Mouse (Mus musculus): ENCODE results near the gene Zdhhc7. TPM values are rescaled to one million over a fixed set of nuclear protein-coding genes. Genes with fewer than 3 reads are reported as not detected.

Gene Zdhhc7
- total and polyA plus RNA-seq, 3 experiments: 18.3 to 26.3 (median 23.7) TPM

DNA sequence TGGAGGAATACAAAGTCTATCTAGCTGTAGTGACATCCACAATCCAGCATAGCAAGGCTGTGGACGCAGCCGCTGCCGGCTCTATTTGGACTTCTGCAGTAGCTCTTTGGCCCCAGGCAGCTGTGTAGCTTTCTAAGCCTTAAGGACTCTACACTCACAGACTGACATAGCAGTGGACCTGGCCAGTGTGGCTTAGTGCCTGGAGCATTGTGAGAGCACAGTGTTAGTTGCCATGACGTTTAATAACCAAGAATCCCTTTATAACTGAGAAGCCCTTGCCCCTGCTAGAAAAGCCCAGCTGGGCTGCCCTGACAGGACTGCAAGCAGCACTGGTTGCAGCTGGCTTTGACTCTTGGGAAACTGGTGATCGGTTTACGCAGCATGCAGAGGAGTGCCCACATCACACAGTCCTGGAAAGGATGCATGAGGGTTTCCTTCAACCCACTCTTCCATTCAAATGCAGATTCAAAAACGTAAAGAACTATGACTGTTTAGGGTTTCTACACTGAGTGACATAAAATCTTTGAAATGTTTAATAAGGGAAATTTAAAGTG is 23.6 kb upstream of the Zdhhc7 start:
- Histone ChIP-seq H3K27ac (ENCODE audit: insufficient read depth, low read depth) (no peak overlapping the region), H3K9me3 (replicated peaks; ENCODE audit: low read length) (peaks cover 8% of the 10 kb centered on the region), H3K9ac (ENCODE audit: insufficient read depth, low read depth) (no peak overlapping the region), H3K79me2 (replicated peaks; ENCODE audit: control insufficient read depth, extremely low read depth, insufficient read depth, poor library complexity, severe bottlenecking) (no peaks in the 10 kb centered on the region), H3K4me2 (ENCODE audit: insufficient read depth, low read depth, poor library complexity, severe bottlenecking) (no peak overlapping the region), H3K4me1 (ENCODE audit: control insufficient read depth in 1 of 2, insufficient read depth in 2 of 2) (peaks cover 4 to 10% of the 10 kb centered on the region in 2 experiments), H3K4me3 (replicated peaks in 1 of 3; ENCODE audit: low read depth in 2 of 3, low read length in 2 of 3, poor library complexity in 1 of 3) (no peak overlapping the region), H3K36me3 (replicated peaks in 1 of 2; ENCODE audit: control insufficient read depth in 1 of 2, insufficient read depth in 1 of 2, low read length in 1 of 2) (no peaks in the 10 kb centered on the region), H3K27me3 (replicated peaks) (peaks cover 86% of the 10 kb centered on the region)
- in situ Hi-C loops (cut with MboI; ENCODE audit: low pct_ligation_motif_present, low pct_unique_long_range_greater_than_20kb, low sequenced_read_pairs): no loop called here
- dilution Hi-C loops (cut with MboI; ENCODE audit: extremely low pct_ligation_motif_present, extremely low pct_unique_long_range_greater_than_20kb, low sequenced_read_pairs): no loop called here
- no peak for DNase-seq (ENCODE audit: extremely low read depth)
- TF ChIP-seq USF1 (IDR thresholded peaks at IDR 0.05; ENCODE audit: low read depth, low read length) (no peak), UBTF (IDR thresholded peaks at IDR 0.05; ENCODE audit: low read depth, low read length) (no peak), TCF12 (IDR thresholded peaks at IDR 0.05; ENCODE audit: low read depth, low read length) (no peak)

DNA sequence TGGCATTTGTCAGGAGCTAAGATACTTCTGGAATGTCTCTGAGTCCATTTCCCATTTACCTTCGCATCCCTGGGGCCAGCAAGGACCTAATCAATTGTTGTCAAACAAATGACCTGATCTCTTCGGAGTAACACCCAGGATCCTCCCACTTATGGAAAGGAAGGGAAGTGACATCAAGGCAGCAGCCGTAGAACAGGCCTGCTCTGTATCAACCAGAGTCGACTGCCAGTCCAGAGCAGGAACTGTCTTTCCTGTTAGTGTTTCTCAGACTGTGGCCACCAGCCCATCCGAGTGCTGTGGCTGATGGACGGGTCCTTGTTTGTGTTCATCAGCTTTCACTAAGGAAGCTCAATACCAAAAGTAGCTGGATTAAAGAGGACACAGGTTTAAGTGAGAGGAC is 23.0 kb upstream of the Zdhhc7 start:
- H3K27ac ChIP-seq (ENCODE audit: insufficient read depth, low read depth): no peak overlapping the region

GRCm38 (mm10) chr8:120120951-120121350 is 19.7 kb upstream of the Zdhhc7 start:
- no peak overlapping the region for H3K4me3 ChIP-seq (replicated peaks in 1 of 3; ENCODE audit: low read depth in 2 of 3, low read length in 2 of 3, poor library complexity in 1 of 3)
- H3K9me3 ChIP-seq (replicated peaks; ENCODE audit: low read length): peaks cover 3% of the 10 kb centered on the region
- H3K36me3 ChIP-seq (replicated peaks in 1 of 2; ENCODE audit: control insufficient read depth in 1 of 2, insufficient read depth in 1 of 2, low read length in 1 of 2): no peaks in the 10 kb centered on the region
- peaks cover 89% of the 10 kb centered on the region for H3K27me3 ChIP-seq (replicated peaks)
- dilution Hi-C loops (cut with MboI; ENCODE audit: extremely low pct_ligation_motif_present, extremely low pct_unique_long_range_greater_than_20kb, low sequenced_read_pairs) (no loop called here), in situ Hi-C loops (cut with MboI; ENCODE audit: low pct_ligation_motif_present, low pct_unique_long_range_greater_than_20kb, low sequenced_read_pairs) (no loop called here)
- H3K79me2 ChIP-seq (replicated peaks; ENCODE audit: control insufficient read depth, extremely low read depth, insufficient read depth, poor library complexity, severe bottlenecking): no peaks in the 10 kb centered on the region
- H3K4me2 ChIP-seq (ENCODE audit: insufficient read depth, low read depth, poor library complexity, severe bottlenecking): no peak overlapping the region
- H3K4me1 ChIP-seq (ENCODE audit: control insufficient read depth in 1 of 2, insufficient read depth in 2 of 2): peaks cover 7 to 20% of the 10 kb centered on the region in 2 experiments
- H3K27ac ChIP-seq (ENCODE audit: insufficient read depth, low read depth): no peak overlapping the region
- no peak overlapping the region for H3K9ac ChIP-seq (ENCODE audit: insufficient read depth, low read depth)
- TF ChIP-seq IRF4 (IDR thresholded peaks at IDR 0.05; ENCODE audit: low read depth, low read length): no peak
- no peak for TF ChIP-seq E2F4 (IDR thresholded peaks at IDR 0.05; ENCODE audit: insufficient replicate concordance, low read depth, low read length)
- TF ChIP-seq SIN3A (IDR thresholded peaks at IDR 0.05; ENCODE audit: low read length): no peak
- no peak for TF ChIP-seq NRF1 (IDR thresholded peaks at IDR 0.05; ENCODE audit: low read depth, low read length)
- DNase-seq (ENCODE audit: extremely low read depth): peak; percentile 26

More for the DNA sequence above, 23.0 kb upstream of the Zdhhc7 start:
- dilution Hi-C loops (cut with MboI; ENCODE audit: extremely low pct_ligation_motif_present, extremely low pct_unique_long_range_greater_than_20kb, low sequenced_read_pairs) (no loop called here), in situ Hi-C loops (cut with MboI; ENCODE audit: low pct_ligation_motif_present, low pct_unique_long_range_greater_than_20kb, low sequenced_read_pairs) (no loop called here)
- TF ChIP-seq CHD1 (IDR thresholded peaks at IDR 0.05; ENCODE audit: low read depth, low read length) (no peak), EP300 (IDR thresholded peaks at IDR 0.05; ENCODE audit: low read length) (no peak), ELF1 (IDR thresholded peaks at IDR 0.05; ENCODE audit: low read depth, low read length) (no peak), MYC (IDR thresholded peaks at IDR 0.05; ENCODE audit: low read depth, low read length) (no peak), NRF1 (IDR thresholded peaks at IDR 0.05; ENCODE audit: low read depth, low read length) (no peak), ZNF384 (IDR thresholded peaks at IDR 0.05; ENCODE audit: low read depth, low read length) (no peak), ETS1 (conservative IDR thresholded peaks at IDR 0.05; ENCODE audit: low read depth, low read length) (no peak), SIN3A (IDR thresholded peaks at IDR 0.05; ENCODE audit: low read length) (no peak), CTCF (conservative IDR thresholded peaks at IDR 0.05 in 1 of 2, IDR thresholded peaks at IDR 0.05 in 1 of 2; ENCODE audit: low read depth in 2 of 2, low read length in 2 of 2) (no peak), POLR2A (IDR thresholded peaks at IDR 0.05; ENCODE audit: low read depth, low read length) (no peak), SMC3 (IDR thresholded peaks at IDR 0.05; ENCODE audit: low read depth, low read length) (no peak), NELFE (IDR thresholded peaks at IDR 0.05; ENCODE audit: low read depth, low read length) (no peak), RCOR1 (conservative IDR thresholded peaks at IDR 0.05; ENCODE audit: low read depth, low read length) (no peak), BHLHE40 (IDR thresholded peaks at IDR 0.05; ENCODE audit: low read depth, low read length) (no peak), MAFK (IDR thresholded peaks at IDR 0.05; ENCODE audit: insufficient replicate concordance, low read length) (no peak), JUN (IDR thresholded peaks at IDR 0.05; ENCODE audit: insufficient read depth, low read depth, low read length) (no peak), IRF4 (IDR thresholded peaks at IDR 0.05; ENCODE audit: low read depth, low read length) (no peak), POLR2AphosphoS2 (IDR thresholded peaks at IDR 0.05; ENCODE audit: low read depth, low read length) (no peak), MXI1 (IDR thresholded peaks at IDR 0.05; ENCODE audit: low read depth, low read length) (no peak), E2F4 (IDR thresholded peaks at IDR 0.05; ENCODE audit: insufficient replicate concordance, low read depth, low read length) (no peak)
- DNase-seq (ENCODE audit: extremely low read depth): no peak
- Histone ChIP-seq H3K27me3 (replicated peaks) (peaks cover 84% of the 10 kb centered on the region), H3K79me2 (replicated peaks; ENCODE audit: control insufficient read depth, extremely low read depth, insufficient read depth, poor library complexity, severe bottlenecking) (no peaks in the 10 kb centered on the region), H3K4me3 (replicated peaks in 1 of 3; ENCODE audit: low read depth in 2 of 3, low read length in 2 of 3, poor library complexity in 1 of 3) (no peak overlapping the region), H3K4me2 (ENCODE audit: insufficient read depth, low read depth, poor library complexity, severe bottlenecking) (no peak overlapping the region), H3K36me3 (replicated peaks in 1 of 2; ENCODE audit: control insufficient read depth in 1 of 2, insufficient read depth in 1 of 2, low read length in 1 of 2) (no peaks in the 10 kb centered on the region), H3K4me1 (ENCODE audit: control insufficient read depth in 1 of 2, insufficient read depth in 2 of 2) (peaks cover 7 to 17% of the 10 kb centered on the region in 2 experiments), H3K9me3 (replicated peaks; ENCODE audit: low read length) (peaks cover 8% of the 10 kb centered on the region), H3K9ac (ENCODE audit: insufficient read depth, low read depth) (no peak overlapping the region)

Measured in CH12.LX (cell line).